Mouse (Mus musculus): ENCODE results near the gene 4931406P16Rik. TPM values are rescaled to one million over a fixed set of nuclear protein-coding genes. Genes with fewer than 3 reads are reported as not detected.

Gene 4931406P16Rik
- total RNA-seq, 2 experiments from 2014 or later = 47.4 to 55.9 TPM

DNA sequence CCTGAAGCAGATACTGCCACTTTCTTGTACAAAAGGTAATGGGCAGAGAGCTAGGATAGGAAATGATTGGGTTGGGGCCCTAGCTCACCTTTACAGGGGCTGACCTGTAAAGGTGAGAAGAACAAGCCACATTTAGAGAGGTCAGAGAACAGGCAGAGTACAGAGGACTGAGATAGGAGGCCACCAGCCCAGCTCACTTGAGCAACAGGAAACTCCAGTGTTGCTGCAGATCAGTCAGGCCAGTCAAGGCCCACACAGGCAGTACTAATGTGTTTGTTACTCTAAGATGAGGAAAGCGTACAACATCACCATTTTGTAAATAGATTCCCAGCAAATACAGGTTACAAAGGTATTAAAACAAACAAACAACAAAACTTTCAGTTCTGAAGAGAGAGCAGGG is 57.4 kb downstream of the 4931406P16Rik start:
- intact Hi-C loops (cut with DNase I) = loop anchor here (1.0 to 2.0 kb wide), 2 partner anchors 46 to 57 kb away; partner anchors contain the start of gene 4931406P16Rik
- no peak for DNase-seq

DNA sequence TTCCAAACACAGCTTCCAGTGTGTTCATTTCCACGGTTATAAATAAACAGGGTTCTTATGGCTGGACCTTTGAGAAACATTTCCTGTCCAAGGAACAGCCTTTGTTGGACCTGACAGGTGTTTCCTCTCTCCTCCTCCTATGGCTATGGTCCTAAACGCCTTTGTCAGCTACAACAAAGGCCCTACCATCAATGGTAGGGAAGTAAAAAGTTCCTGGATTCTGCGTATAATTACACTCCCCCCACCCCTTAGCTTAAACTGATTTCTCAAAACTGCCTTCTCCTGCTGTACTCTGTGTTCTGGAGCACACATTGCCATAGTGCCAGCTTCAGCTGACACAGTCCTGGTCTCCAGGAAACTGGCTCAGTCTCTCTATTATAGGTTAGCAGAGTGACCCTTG is 58.2 kb downstream of the 4931406P16Rik start:
- intact Hi-C loops (cut with DNase I) = loop anchor here (1.0 to 2.0 kb wide), 2 partner anchors 47 to 58 kb away; partner anchors contain the start of gene 4931406P16Rik
- DNase-seq = peak in 1 of 2 experiments; percentile 14

DNA sequence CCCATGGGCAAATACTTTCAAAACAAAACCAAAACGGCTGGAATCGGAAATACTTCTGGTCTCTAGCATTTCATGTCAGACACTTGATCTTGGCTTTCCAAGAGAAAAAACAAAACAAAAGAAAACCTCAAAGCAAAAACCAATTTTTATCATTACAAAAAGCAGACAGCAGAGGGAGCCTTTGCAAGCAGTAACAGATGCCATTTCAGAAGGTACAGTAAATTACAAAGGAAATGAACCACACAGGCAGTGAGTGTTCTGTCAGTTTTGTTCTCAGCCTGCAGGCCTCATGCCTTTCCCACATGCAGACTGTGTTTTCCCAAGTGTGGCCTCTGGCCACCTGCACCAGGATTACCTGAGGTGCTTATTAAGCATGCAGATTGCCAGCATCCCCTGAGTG is 61.3 kb downstream of the 4931406P16Rik start:
- intact Hi-C loops (cut with DNase I) = loop anchor here (5.0 kb wide), 1 partner anchor 100 kb away; no protein-coding TSS in a partner anchor
- DNase-seq = no peak

DNA sequence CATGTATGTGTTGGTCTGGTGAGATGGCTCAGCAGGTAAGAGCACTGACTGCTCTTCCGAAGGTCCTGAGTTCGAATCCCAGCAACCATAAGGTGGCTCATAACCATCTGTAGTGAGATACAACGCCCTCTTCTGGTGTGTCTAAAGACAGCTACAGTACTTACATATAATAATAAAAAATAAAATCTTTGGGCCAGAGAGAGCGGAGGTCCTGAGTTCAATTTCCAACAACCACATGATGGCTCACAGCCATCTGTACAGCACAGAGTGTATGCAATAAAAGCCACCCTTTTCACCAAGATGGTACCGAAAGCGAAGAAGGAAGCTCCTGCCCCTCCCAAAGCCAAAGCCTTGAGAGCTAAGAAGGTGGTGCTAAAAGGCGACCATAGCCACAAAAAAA is 62.6 kb downstream of the 4931406P16Rik start, which contains the start of gene Gm6096:
TSS of gene Gm6096 (plus strand) at position 301 of the 400 bp plus-strand sequence.
- intact Hi-C loops (cut with DNase I) = loop anchor here (5.0 kb wide), 1 partner anchor 102 kb away; no protein-coding TSS in a partner anchor
- DNase-seq = no peak

DNA sequence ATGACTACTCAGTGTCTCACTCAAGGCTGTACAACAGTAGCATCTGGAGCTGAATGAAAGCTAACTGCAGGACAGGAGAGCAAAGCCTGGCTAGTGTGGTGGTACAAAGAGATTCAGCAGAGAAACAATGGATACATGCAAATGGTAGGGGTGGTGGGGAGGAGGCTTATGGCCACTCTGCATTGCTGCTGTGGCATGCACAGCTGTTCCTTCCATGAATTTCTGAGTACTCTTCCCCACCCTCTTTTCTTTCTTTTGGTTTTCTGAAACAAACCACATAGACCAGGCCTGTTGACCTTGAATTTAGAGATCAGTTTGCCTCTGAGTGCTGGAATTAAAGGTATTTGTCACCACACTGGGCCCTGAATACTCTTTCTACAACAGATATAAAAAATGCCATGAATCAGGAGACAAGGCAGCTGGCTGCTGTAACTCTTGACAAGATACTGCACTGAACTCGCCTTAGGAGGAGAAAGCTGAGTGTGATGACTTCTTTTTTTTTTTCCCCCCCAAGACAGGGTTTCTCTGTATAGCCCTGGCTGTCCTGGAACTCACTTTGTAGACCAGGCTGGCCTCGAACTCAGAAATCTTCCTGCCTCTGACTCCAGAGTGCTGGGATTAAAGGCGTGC is 66.4 kb downstream of the 4931406P16Rik start:
- no peak for DNase-seq
- intact Hi-C loops (cut with DNase I) = no loop called here

DNA sequence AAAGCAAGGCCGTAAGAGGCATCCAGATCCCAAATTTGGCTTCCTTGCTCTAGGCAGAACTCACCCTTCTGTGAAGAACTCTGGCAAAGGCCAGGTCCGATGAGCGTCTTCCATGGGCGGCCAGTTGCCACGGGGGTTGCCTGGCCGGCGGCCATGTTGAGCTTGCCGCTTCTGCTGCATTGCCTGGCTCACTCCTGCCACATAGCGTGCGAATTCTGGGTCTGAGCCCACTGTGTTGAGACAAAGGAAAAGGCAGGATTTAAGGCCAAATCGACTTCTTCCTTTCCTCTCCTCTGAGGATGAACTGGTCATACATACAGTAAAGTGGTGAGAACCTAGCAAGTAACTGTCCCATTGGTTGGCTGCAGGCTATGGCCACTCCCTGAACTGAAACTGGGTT is 71.2 kb downstream of the 4931406P16Rik start:
- DNase-seq = no peak
- intact Hi-C loops (cut with DNase I) = no loop called here

DNA sequence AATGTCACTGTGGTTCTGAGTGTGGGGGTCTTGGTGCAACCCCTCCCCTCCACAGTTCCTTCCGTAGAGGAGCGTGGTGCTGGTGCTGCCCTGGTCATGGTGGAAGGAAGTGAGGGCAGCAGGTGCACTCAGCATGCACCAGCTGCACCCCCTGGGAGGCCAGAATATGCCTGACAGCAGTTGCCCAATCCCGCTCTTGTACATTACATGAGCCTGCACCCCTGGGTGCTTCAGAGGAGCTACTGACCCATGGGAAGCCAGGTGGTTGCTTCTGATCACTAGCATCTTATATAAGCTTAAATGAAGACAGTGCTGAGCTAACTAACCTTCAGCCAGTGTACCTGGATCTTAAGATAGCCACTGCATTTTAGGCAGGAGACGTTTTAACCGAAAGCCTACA is 75.3 kb downstream of the 4931406P16Rik start:
- intact Hi-C loops (cut with DNase I) = no loop called here

DNA sequence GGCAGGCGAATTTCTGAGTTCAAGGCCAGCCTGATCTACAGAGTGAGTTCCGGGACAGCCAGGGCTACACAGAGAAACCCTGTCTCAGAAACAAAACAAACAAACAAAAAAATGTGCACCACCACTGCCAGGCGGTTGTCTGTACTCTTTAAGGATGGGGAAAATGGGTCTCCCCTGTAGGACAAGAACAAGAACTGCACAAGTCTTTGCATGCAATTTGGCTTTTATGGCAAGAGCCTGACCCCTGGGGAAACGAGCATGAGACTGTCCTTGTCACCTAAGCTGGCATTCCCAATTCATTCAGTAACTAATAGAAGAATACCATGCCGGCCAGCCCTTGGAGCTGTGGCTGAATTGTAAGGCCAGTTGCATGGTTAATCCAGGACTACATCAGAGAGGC is 77.7 kb downstream of the 4931406P16Rik start:
- no peak for DNase-seq
- intact Hi-C loops (cut with DNase I) = no loop called here

More for the DNA sequence above, 75.3 kb downstream of the 4931406P16Rik start:
- no peak for DNase-seq

DNA sequence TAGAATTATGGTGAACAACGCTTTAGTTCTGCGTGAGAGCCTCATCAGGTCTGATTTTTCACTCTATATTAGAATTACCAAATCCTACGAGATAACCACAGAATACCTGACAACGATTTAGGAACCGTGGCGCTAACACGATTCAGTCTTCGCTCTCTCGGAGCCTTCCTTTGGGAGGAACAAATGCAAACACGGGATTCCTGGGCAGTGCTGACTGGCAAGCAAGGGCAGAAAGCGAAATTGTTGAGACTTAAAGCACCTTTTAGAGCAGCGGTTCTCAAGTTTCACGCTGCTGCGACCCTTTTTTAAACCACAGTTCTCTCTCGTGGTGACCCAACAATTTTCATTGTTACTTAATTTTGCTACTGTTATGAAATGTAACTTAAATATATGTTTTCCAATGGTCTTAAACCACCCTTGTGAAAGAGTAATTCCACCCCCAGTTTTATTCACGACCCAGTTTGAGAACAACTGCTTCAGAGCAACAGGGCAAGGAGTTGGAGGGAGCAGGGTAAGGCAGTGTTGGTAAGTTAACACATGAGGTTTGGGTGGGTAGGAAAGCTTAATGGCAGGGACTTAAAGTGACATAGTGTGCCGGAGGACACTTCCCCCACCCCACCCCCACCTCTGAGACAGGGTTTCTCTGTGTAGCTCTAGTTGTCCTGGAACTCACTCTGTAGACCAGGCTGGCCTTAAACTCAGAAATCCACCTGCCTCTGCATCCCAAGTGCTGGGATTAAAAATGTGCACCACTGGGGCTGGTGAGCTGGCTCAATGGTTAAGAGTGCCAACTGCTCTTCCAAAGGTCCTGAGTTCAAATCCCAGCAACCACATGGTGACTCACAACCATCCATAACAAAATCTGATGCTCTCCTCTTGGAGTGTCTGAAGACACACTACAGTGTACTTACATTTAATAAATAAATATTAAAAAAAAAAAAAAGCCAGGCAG is 78.5 kb downstream of the 4931406P16Rik start:
- no peak for DNase-seq
- intact Hi-C loops (cut with DNase I) = loop anchor here (5.0 kb wide), 1 partner anchor 38 kb away; the partner anchor contains the start of gene Pdcd2l

DNA sequence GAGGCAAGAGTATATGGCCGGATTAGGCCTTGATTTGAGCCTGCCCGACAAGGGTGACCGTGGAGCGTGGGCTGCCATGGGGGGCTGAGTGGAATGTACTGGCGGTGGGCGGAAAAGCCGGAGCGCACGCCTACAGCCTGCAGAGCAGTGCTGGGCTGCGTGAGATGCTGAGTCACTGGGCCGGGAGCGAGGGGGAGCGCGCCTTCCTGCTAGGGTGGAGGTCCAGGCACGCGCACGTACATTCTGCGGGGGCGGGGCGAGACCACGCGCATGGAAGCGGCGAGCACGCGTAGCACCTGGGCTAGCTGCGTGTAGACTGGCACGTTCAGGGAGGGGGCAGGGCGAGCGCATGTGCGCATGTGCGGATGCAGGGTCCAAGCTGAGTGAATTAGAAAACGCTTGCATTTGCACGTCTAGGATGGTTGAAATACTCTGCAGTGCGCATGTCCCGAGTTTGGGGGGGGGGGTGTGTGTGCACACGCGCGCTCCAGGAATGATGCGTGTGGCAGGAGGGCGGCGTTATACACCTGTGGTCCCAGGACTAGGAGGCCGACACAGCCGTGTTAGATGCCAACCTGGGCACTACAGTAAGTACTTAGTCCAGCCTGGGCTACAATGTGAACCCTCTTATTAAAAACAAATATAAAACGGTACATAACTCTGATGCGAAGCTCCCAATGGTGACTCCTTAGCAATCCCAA is 79.3 kb downstream of the 4931406P16Rik start:
- peak; percentile 97 to 98 for DNase-seq
- intact Hi-C loops (cut with DNase I) = loop anchor here (5.0 kb wide), 1 partner anchor 37 kb away; the partner anchor contains the start of gene Pdcd2l

DNA sequence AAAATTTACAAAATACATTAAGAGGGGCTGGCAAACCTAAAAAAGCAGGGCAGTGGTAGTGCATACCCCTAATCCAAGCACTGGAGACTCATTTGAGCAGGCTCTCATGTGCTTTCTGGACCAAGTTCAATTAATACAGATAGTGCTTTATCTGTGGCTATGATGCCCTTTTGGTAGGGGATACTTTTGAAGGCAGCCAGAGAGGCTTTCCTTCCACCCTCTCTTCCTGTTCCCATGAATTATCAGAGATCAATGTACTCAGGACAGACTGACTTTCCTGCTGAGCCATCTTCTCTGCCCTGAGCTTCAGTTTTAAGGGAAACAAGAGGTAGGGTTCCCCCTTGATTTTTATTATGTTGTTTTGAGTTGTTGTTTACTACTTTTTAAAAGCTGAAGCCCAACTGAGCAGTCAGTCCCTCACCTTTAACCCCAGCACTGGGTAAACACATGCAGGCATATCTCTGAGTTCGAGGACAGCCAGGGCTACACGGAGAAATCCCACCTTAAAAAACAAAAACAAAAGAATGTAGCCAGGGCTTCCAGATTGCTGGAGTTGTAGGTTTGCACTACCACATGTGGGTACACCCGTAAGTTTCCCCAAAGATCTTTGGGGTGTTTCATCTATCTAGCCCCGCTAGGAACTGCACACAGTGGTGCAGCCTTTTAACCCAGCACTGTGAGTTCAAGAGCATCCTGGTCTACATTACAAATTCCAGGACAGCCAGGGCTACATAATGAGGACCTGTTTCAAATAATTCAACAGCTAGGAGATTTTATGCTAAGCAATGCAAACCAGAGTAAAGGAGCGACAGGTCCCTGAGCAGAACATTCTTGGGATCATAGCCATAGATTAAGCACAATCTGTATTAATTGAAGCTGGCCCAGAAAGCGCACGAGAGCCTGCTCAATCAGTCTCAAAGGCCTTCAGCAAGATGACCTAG is 80.3 kb downstream of the 4931406P16Rik start:
- no peak for DNase-seq
- intact Hi-C loops (cut with DNase I) = loop anchor here (5.0 kb wide), 1 partner anchor 36 kb away; the partner anchor contains the start of gene Pdcd2l

DNA sequence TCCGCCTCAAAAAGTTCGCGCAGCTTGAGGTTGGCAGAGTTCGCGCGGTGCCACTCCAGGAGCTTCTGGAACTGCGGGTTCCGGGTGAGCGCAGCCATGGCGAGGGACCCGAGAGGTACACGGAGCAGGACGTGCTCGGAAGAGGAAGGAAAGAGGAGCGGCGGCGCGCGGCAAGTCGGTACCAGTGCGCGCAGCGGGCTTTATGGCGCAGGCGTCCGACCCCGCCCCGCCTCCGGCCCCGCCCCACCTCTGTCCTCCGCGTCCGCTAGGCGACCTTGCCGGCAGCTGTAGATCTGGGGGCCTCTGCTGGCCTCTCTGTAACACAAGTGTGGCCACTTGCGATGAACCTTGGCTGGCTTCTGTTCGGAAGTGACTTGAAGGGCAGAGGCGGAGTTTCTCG is 83.2 kb downstream of the 4931406P16Rik start, which contains the start of gene Gpi1:
TSS of gene Gpi1 (minus strand) at position 221 of the 400 bp plus-strand sequence.
- peak; percentile 83 for DNase-seq
- intact Hi-C loops (cut with DNase I) = loop anchor here (5.0 kb wide), 1 partner anchor 33 kb away; the partner anchor contains the start of gene Pdcd2l

DNA sequence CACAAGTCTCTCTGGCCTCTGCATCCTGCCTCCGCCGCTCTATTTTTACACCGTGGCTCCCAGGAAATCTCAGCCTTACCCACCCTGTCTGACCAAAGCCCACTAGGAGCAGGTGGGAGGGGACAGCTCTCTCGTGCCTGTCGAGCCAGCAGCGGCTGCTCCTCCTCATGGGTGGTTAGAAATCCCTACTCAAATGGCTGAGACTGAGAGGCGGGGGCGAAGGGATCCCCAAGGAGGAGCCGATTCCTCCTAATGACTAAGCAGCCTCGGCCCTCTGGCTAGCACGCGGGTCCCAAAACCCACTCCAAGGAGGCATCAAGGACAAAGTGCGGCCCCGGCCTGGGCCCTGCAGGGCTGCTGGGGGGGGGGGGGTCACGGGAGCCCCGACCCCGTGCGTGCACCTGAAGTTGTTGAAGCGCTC is 83.7 kb downstream of the 4931406P16Rik start:
- DNase-seq = peak; percentile 58 to 60
- intact Hi-C loops (cut with DNase I) = loop anchor here (5.0 kb wide), 1 partner anchor 32 kb away; the partner anchor contains the start of gene Pdcd2l

DNA sequence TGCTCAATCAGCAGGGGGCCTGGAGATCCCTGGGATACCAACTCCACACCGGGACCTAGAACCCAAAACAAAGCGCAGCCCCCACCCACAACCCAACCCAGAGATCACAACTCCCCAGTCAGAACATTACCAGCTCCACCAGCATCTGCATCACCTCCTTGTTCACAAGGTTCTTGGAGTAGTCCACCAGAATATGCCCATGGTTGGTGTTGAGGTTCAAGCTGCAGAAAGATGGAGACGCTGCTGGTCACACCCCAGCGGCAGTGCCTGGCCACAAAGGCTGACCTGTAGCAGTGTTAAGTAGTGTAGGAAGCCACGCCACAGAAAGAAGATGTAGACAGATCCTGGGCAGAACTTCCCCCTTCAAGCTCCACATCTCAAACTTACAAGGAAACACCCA is 84.2 kb downstream of the 4931406P16Rik start:
- intact Hi-C loops (cut with DNase I) = no loop called here
- DNase-seq = no peak

DNA sequence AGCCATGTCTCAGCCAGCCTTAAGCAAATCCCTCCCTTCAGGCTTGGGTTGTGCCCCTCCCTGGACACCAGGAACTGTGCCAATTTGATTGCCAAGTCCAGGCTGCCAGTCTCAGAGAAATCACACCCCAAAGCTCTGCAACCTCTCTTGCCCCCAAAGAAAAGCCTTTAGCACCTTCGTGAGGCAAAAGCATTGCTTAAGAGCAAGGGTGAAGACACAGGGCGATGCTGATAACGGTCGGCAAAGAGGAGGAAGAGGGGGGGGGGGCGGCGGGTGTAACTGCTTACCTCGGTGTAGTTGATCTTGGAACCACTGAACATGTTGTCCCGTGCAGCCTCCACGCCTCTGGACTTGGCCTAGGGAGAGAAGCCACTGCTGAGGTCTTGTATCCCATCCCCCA is 84.7 kb downstream of the 4931406P16Rik start:
- intact Hi-C loops (cut with DNase I) = no loop called here

DNA sequence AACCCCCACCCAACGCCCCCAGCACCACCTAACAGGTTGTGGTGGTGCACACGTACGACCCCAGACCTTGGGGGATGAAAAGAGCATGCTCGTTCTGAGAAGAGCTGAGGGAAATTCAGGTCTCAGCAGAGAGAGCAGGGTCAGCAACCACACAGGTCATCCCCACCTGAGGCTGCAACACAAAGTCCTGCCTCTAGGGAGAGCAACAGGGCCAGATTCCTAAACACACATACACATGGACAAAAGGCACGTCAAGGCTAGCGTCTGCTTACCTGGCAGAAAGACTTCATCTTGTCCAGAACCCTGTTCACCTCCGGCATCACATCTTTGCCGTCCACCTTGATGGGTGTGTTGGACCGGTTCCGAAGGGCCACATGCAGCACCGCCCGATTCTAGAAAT is 86.5 kb downstream of the 4931406P16Rik start:
- intact Hi-C loops (cut with DNase I) = no loop called here
- no peak for DNase-seq

More for the DNA sequence above, 84.7 kb downstream of the 4931406P16Rik start:
- no peak for DNase-seq

DNA sequence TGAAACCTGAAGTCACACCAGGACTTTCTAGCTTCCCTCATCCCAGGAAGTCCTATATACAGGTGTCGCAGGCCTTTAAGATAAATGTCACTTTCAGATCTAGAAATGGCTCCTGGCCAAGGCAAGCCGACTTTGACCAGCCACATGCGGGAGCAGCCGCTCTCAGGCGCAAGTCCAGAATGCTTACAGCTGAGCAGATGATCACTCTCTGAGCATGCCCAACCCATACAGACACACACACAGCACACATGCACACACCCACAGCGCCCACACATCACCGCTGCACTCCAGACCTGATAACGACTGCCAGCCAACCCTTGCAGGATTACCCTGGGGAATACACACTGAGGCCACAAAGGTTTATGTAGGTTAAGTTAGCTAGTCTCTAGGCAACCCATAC is 87.3 kb downstream of the 4931406P16Rik start:
- intact Hi-C loops (cut with DNase I) = no loop called here
- DNase-seq = no peak

DNA sequence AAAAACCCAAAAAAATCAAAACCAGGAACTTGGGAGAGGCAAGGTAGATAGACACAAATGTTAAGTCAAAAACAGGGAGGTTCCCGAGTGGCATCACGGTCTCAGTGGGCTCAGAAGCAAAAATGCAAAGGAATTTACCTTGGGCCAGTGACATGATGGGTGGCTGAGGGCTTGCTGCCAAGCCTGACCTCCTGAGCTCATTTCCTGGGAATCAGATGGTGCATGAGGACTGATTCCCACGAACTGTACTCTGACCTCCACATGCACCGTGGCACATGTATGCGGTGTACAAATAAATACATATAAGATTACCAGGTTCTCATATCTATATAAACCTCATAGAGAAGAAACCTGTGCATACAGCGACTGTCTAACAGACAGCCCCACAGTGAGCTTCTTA is 89.0 kb downstream of the 4931406P16Rik start:
- intact Hi-C loops (cut with DNase I) = no loop called here
- DNase-seq = no peak

DNA sequence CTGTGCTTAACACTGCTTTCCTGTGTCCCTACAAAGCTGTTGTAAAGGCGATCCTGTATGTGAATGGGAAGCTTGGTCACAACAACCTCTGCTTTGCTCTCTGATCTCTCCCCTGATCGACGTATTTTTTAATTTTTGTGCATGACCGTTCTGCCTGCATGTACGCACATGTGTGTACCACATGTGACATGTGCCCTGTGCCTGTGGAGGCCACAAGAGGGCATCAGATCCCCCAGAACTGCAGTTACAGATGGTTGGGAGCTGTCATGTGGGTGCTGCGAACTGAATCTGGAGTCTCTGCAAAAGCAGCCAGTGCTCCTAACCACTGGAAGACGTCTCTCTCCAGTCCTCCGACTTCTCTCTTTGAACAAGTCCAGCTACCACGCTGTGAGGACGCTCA is 91.0 kb downstream of the 4931406P16Rik start:
- intact Hi-C loops (cut with DNase I) = no loop called here

More for the DNA sequence above, 91.0 kb downstream of the 4931406P16Rik start:
- no peak for DNase-seq

Measured in heart, postnatal 36 days (tissue).